Mouse (Mus musculus): Measurements from ENCODE around the gene Sparc.
"Not testable (repeated sequence)": the region's sequence is repeated elsewhere in the genome, so short reads cannot be mapped to it uniquely, and the experiment has no call there.

- not testable (repeated sequence) for TF ChIP-seq POLR2A (IDR thresholded peaks at IDR 0.05; ENCODE audit: borderline replicate concordance, low read depth, low read length); CTCF (IDR thresholded peaks at IDR 0.05; ENCODE audit: low read depth, low read length)
Observed at GRCm38 (mm10) chr11:55415731-55416130, 7.3 kb downstream of the Sparc start.

Measured in bone marrow macrophage, adult 2 months (primary cell).